Mouse (Mus musculus): Measurements from ENCODE around the gene Tspan9. TPM values are rescaled to one million over a fixed set of nuclear protein-coding genes. Genes with fewer than 3 reads are reported as not detected.

Gene Tspan9
- total RNA-seq, 2 experiments from 2014 or later: 69.5 to 78.5 TPM

DNA sequence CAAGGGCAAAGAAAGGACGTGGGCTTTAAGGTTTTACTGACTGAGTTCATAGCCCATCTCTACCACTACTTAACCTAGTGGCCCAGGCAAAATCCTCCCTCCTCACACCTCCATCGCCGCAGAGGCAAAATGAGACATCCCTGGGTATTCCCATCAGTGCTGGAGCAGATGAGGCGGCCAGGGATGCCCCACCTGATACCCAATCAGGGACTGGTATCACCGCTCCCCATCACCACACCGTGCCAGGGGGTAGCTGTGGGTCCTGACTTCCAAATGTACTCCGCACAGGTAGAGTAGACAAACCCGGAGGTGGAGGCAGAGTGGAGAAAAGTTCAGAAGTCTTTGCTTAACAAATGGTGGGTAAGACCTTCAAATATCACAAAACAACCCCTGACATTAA, 117.4 kb downstream of the Tspan9 start:
- DNase-seq: no peak
- intact Hi-C loops (cut with DNase I): loop anchor here (5.0 kb wide), 1 partner anchor 59 kb away; no protein-coding TSS in a partner anchor

DNA sequence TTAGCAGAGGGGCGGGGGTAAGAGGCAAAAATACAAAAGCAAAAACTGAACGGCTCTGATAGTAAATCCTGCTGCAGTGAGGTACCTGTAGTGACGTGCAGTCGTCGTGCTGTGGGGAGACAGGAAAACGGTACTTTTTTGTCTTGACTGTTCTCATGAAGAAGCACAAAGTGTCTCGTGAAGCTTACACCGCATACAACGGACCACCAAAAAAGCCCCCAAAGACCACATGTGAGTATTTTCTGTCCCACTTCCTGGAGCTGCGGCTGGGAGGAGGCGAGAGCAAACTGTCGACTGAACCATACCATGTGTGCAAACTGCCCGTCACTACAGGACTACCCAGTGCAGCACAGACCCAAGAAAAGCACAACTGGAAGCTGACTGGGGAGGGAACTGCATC, 117.8 kb downstream of the Tspan9 start:
- no peak for DNase-seq
- intact Hi-C loops (cut with DNase I): loop anchor here (5.0 kb wide), 1 partner anchor 58 kb away; no protein-coding TSS in a partner anchor

DNA sequence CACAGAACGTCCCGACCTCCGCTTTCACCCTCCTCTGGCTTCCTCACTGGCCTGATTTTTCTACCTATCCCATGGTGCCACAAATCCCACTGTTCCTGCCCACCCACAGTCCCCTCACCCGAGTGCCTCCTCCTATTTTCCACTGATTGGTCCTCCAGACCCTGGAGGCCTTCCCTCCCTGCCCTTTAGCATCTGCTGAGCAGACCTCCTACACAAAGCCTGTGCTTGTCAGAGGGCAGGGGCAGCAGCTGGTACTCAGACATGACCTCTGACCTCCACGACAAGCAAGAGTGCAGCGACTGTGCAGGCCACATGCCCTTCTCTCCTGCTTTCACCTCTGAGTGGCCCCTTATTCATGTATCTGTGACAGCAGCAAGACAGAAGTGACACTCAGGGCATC, 121.2 kb downstream of the Tspan9 start:
- intact Hi-C loops (cut with DNase I): no loop called here
- DNase-seq: no peak

DNA sequence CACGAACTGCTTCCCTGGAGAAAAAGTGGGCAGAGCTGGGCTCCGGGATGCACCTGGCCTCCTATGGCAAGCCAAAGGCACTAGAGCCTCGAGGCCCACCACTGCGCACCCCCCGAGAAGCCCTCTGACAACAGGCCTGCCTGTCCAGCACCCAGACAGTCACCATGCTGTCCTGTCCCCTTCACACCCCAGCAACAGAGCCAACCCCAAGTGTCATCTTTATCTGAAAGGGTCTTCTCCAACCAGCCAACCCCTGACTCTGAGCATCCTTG, 121.5 kb downstream of the Tspan9 start:
- intact Hi-C loops (cut with DNase I): no loop called here

DNA sequence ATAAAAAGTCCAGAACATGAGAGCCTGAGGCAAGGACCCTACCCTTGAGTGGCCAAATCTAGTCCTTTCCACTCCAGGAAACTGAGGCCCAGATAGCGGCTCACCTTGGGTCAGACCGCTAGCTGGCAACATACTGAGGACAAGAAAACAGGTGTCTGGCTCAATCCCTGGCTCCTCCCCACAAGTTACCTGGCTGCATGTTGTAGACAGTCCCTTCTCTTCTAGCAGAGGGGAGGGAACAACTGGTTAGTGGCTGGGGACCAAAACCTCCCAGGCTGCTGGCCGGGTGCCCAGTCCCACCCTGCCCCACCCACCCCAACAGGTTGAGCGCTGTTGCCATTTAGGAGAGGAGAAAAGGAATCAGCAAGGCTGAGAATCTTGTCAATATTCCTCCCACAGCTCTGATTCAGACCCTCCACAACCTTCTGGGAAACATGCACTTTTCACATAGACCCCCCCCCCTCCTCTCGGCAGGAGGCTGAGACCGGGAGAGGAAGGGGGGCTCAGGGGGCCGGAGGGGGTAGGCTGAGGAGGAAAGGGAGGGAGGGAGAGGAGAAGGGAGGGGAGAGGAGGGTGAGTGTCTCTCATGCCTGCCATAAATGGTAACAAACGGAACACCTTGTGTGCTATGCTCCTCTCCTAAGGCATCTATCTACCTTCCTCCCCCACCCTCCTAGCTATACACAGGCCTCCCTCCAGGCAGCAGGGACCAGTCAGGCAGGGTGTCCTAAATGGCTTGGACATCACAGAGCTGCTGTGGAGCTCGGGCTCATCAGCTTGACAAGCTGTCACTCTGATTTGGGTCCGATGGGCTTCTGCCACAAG, 122.1 kb downstream of the Tspan9 start:
- no peak for DNase-seq
- intact Hi-C loops (cut with DNase I): no loop called here

More for the DNA sequence above, 121.5 kb downstream of the Tspan9 start:
- no peak for DNase-seq

DNA sequence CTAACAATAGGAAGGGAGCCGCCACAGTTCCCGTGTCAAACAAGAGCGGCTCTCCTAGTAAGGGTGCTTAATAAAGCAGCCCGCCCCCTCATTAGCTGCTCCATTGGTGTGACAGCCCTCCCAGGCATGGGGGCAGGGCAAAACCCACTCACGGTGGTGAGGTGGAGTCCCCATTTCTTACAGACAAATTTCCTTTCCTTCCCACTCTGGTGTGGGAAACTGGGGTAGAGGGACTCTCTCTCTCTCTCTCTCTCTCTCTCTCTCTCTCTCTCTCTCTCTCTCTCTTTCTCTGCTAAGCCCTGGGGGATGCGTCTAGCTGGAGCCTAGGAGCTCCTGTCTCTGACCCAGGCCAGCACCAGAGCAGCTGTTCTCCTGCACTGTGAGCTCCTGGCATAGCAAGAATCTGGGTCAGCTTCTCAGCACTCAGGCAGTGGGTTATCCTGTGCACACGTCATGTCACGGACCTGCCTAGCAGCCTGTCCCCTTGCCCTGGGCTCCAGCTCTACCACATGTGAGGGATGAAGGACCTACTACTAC, 122.8 kb downstream of the Tspan9 start:
- DNase-seq: no peak
- intact Hi-C loops (cut with DNase I): no loop called here

DNA sequence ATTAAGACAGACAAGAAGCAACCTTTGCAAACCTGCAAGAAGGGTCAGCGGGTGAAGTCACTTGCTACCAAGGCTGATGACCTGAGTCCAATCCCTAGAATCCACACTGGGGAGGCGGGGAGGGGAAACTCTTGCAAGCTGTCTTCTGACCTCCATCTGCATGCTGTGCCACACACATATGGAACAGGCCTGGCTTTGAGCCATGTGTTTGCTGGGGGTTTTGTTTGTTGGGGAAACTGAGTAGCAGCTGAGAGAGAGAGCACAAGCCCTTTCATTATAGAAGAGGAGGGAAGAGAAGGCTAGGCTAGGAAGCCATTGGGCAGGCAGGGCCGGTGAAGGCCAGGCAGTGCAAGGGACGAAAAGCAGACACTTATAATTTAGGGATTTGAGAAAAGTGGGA, 123.3 kb downstream of the Tspan9 start:
- intact Hi-C loops (cut with DNase I): no loop called here

DNA sequence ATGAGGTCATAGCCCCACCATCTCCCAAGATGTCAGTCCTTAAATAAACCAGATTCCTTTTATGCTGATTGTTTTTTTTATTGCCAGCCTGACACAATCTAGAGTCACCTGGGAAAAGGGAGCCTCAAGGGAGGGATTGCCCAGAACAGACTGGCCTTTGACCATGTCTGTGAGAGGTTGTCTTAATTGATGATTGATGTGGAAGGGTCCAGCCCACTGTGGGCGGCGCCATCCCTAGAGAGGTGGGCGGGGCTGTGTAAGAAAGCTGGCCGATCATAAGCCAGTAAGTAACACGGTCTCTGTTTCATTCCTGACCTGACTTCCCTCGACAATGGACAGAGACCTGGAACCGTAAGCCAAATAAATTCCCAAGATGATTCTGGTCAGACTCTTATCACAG, 124.3 kb downstream of the Tspan9 start:
- intact Hi-C loops (cut with DNase I): no loop called here
- DNase-seq: no peak

More for the DNA sequence above, 123.3 kb downstream of the Tspan9 start:
- DNase-seq: peak; percentile 56

DNA sequence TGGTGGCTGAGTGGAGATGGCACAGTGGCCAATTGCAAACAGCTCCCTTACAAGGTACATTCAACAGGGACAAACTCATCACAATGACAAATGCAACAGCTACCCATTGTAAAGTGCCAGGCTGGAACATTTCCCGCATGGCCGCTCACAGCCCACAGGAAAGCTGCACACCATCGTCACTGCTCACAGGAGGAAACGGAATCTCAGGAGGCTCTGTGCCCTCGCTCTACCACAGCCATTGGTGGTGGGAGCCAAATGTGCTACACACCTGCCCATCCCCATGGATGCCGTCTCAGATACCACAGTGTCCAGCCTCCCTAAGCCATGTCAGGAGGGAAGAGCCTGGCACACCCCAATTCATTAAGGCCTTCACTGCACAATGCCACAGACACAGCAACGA, 128.1 kb downstream of the Tspan9 start:
- no peak for DNase-seq

DNA sequence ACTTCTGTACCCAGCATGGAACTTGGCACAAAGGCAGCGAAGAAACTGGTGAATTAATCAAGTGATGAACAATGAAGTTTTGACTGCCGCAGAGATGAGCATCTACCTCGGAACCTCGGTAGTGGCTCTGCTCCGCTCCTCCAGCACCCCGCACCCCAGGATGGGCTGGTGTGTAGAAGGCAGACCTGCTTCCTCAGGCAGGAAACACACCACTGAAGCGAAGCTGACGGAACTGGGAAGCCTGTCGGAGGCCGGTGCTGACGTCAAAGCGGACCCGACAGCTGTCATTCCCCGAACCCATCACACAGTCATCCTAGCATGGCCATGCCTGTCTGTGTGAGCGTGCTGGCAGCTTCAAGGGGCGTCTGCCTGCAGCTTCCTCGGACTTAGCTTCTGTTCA, 131.6 kb downstream of the Tspan9 start:
- intact Hi-C loops (cut with DNase I): no loop called here
- DNase-seq: peak; percentile 36

More for the DNA sequence above, 128.1 kb downstream of the Tspan9 start:
- intact Hi-C loops (cut with DNase I): no loop called here

DNA sequence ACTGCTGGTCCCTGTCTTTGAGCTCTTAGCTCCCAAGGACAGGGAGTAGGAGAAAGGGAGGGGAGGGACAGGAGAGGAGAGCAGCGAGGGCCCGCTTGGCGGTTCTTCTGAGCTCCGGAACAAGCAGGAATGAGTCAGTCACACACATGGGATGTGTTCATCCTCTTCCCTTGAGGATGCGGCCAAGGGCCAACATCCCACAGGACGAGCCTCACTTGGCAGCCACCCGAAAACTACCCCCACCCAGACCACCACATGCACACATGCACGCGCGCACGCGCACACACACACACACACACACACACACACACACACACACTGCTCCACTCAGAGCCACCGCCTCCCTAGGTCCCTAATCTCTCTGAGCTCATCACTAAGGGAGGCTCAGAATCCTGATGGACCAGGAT, 132.3 kb downstream of the Tspan9 start:
- peak; percentile 41 for DNase-seq
- intact Hi-C loops (cut with DNase I): no loop called here

DNA sequence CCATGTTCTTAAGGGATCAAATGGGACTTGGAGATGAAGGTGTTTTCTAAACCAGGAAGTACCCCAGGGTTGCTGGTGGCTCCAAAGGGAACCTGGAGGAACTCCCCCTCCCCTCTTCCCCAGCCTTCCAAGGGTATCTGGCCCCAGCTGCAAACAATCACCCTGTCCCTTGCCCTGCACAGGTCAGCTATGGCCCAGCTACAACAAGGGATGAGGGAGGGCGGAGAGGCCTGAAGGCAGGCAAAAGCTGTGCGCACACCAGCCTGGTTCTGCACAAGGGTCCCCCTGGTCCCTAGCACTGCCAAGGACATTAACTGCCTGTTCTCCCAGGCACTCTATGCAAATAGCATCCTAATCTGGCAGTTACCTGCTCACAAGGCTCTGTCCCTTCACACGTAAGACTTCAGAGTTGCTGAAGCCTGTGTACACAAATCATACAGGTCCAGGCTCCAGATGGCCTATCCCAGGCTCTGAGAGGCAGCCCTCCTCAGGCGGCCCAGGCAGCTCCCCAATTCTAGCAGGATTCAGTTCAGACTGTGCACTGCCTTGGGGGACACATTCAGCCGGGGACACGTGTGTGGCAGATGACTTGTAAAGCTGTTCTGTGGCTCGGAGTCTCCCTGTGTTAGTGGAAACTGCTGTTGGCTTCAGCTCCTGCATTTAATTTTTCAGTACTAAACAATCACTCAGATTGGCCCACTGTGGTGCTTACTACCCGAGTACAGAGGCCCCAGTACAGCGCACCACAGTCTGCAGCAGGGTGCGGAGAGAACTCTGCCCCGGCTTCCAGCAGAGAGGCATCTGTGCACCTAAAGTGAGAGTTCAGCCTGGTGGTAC, 133.0 kb downstream of the Tspan9 start:
- no peak for DNase-seq
- intact Hi-C loops (cut with DNase I): no loop called here

DNA sequence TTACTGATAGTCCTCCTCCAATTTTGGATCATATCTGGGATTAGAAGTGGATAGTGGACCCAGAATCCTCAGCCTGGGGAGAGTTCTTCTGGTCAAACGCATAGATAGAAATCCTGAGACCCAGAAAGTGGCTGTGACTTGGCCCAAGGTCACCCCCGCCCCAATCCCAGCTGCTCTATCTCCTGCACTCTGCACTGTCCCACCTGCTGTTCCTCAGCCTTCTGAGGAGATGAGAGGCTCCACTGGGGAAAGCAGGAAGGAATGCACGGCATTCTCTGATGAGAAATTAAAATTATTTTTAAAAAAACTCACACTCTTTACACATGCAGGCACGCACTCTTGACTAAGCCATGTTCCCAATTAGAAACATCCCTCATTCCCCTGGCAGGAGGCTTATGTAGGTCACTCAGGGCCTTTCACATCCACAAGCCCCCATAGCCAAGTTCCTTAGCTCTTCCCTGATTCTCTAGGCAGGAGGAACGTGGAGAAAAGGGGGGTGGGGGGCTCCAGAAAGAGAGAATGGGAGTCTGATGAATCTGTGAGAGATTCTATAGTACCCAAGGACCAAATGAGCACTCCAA, 135.3 kb downstream of the Tspan9 start:
- no peak for DNase-seq
- intact Hi-C loops (cut with DNase I): no loop called here

DNA sequence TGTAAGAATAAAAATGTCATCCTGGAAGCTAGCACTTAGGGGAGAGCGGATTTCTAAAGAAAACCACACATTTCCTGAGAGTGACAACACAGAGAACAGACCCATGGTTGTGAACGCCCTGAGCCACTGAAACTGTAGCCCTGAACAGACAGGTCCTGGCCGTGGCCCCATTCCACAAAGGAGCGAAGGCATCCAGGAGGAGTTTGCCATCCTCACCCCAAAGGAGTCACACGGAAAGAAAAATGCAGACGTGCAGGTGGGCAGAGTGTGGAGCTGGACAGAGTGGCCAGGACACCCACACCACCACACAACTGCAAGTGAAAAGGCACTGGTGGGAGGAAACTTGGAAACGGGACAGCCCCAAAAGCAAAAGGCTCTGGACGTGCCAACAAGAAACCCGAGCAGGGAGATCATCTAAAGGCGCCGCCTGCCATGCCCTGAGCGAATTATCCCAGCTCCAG, 136.1 kb downstream of the Tspan9 start:
- intact Hi-C loops (cut with DNase I): no loop called here
- DNase-seq: peak; percentile 71

DNA sequence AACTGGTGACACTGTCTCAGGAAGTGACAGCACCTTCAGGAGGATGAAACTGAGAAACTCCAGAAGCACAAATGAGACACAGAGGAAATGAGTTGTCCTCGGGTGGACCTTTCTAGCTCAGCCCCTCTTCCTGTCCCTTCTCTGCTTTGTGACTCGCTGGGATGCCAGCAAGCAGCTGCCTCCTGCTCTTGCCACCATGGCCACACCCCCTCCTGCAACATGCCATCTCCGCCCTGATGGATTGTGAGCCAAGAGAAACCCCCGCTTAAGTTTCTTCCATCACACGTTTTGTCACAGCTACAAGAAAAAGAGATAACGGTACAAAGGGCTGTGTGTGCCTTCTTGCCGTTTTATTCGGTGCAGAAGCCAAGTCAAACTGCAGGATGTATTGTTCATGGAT, 137.2 kb downstream of the Tspan9 start:
- peak; percentile 68 for DNase-seq

DNA sequence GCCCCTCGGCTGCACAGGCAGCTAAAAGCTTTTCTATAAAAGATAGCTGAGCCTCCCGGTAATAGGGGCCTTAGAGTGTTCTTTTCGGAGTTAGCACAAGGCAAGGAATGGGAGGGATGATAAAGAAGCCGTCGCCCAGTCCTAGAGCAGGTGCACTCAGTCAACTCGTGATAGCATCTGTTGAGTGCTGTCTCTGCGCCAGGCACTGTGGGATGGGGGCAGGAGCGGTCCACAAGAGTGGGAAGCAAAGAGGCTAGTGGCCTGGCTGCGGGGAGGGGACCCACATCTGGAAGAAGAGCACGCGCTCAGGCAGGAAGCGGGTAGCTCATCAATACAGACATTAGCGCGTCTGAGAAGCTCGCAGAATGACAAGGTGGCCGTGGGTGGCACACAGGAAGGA, 138.8 kb downstream of the Tspan9 start:
- intact Hi-C loops (cut with DNase I): no loop called here
- peak; percentile 43 for DNase-seq

More for the DNA sequence above, 137.2 kb downstream of the Tspan9 start:
- intact Hi-C loops (cut with DNase I): no loop called here

DNA sequence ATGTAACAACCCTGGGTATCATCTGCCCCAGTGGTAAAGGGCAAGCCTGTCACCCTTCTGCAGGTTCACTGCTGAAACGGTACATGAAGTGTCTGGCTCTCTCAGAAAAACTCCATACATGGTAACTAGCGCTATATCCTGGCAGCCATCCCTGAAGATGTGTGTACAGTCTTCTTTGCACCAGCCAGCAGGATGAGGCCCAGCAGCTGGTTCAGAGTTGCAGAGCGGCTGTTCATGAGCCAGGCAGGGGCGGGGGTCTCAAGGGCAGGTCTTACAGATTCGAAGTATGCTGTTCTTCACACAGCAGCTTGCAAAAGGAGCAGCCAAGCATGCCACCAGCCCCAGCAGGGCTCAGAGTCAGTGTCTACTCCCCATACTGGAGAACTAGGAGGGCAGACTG, 139.9 kb downstream of the Tspan9 start:
- DNase-seq: no peak
- intact Hi-C loops (cut with DNase I): no loop called here

DNA sequence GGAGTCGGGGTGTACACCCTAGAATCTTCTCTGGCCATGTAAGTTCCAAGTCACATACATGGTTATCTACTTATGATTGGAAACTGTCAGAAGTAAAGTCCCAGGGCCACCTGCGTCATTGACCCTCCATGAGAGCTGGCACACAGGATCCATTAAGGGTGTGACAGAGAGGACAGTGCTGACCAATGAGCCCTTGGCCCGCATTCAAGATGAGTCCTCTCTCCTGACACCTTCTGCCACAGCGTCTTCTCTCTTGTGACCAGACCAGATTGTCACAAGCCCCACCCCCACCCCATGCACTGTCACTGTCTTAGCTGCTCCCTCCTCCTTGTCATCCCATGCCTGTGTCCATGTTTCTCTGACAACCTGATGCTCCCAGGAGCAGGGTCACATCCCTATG, 140.7 kb downstream of the Tspan9 start:
- intact Hi-C loops (cut with DNase I): no loop called here
- no peak for DNase-seq

DNA sequence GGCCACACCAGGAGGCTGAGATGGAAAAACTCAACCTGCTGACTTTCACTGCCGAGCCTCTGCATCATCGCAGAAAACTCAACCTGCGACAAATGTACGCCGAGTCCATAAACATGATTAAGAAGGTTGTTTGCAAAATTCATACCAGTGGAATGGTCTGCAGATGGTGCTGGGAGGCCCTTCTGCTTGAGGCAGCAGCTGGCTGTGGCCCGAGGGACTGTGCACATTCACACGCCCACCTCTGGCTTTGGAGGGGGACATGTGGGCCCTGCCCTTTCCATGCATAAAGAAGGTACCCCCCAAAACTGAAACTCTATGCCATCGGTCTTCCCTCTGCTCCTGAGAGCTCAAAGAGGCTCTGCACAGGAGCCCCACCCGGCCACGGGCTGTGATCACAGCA, 141.3 kb downstream of the Tspan9 start:
- intact Hi-C loops (cut with DNase I): no loop called here
- DNase-seq: no peak

DNA sequence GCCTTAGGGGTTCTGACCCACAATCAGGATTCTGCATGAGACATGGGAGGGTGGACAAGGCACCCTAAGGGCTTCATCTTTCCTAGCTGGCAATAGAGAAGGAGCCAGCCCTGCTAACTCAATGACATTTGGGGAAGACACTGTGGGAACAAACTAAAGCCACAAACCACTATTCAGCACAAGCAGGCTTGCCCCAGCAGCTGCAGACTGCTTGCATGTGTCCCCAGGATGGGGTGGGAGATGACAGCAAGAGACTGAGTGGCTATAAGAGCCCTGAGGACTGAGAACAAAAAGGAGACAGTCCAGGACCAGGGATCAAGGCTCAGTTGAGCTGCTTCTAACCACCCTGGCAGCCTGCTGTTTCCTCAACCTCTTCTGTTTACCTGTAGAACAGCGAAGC, 141.8 kb downstream of the Tspan9 start:
- DNase-seq: no peak
- intact Hi-C loops (cut with DNase I): no loop called here

DNA sequence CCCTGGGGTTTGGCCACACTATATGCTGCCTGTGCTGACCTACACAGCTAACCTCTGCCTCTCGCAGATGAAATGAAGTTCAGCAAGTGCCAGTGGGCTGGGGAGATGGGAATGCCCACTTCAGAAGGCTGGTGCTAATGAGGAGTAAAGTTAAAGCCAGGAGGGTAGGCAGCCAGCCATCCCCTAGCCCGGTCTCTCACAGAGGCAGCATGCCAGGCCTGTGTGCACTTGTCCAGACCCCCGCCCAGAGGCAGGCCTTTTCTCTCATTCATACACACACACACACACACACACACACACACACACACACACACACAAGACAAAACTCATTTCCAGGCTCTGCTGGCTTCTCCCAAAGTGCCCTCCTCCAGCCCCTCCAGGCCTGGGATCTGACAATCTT, 142.6 kb downstream of the Tspan9 start:
- peak; percentile 83 for DNase-seq
- intact Hi-C loops (cut with DNase I): no loop called here
